Mouse (Mus musculus) gastrocnemius, adult 2 months (tissue): ENCODE data around the gene Rnf214. TPM values are rescaled to one million over a fixed set of nuclear protein-coding genes. Genes with fewer than 3 reads are reported as not detected.

Experiments
- DNase-seq: peaks from one replicate; pipeline ENCODE4 v3.0.0; 2022
- H3K27ac ChIP-seq: fragments of 200-600 bp; 2 replicates; pipeline ENCODE4 v1.8.1; 2022; ENCODE audit warnings: mild to moderate bottlenecking
- H3K4me3 ChIP-seq: fragments of 200-600 bp; 2 replicates; pipeline ENCODE4 v1.8.1; 2022; ENCODE audit warnings: mild to moderate bottlenecking, moderate library complexity
- CTCF ChIP-seq: fragments of 200-600 bp; IDR thresholded peaks from 2 replicates; pipeline ENCODE4 v1.8.1; 2022; ENCODE audit warnings: antibody characterized with exemption, mild to moderate bottlenecking, moderate library complexity
- intact Hi-C: fragments of 180-260 bp; cut with DNase I; formaldehyde crosslinking; loops from one replicate; pipeline ENCODE4 v1.15.1; 2025
- total RNA-seq, 2 experiments: library from RNA; stranded (reverse); gene quantifications; 2 replicates each; pipeline ENCODE4 v1.2.3; 2021

The Rnf214 gene
- total RNA-seq, 2 experiments from 2014 or later, result 25.3 to 31.0 TPM

DNA sequence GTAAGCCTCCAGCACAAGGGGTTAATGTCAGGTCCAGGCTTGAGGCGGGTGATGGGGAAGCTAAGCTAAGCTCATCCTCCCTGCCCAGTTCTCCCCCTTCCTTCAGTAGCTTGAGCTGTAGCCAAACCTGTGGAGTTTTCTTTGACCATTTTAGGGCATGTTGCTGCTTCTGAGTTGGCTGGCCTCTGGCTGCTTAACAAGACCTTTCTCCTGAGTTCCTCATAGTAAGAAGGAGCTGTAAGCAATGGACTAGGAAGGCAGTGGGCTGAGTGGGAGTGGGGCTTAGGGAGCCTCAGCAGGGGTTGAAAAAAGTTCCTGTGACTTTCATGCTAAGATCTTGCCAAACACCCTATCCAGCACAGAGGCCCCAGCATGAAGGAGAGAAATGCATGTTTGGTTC lies 13.2 kb upstream of the Rnf214 start:
- intact Hi-C loops, result no loop called here
- H3K4me3 ChIP-seq, result no peak overlapping the region
- H3K27ac ChIP-seq, result peak overlapping the region; percentile 72
- TF ChIP-seq CTCF, result no peak
- no peak for DNase-seq

DNA sequence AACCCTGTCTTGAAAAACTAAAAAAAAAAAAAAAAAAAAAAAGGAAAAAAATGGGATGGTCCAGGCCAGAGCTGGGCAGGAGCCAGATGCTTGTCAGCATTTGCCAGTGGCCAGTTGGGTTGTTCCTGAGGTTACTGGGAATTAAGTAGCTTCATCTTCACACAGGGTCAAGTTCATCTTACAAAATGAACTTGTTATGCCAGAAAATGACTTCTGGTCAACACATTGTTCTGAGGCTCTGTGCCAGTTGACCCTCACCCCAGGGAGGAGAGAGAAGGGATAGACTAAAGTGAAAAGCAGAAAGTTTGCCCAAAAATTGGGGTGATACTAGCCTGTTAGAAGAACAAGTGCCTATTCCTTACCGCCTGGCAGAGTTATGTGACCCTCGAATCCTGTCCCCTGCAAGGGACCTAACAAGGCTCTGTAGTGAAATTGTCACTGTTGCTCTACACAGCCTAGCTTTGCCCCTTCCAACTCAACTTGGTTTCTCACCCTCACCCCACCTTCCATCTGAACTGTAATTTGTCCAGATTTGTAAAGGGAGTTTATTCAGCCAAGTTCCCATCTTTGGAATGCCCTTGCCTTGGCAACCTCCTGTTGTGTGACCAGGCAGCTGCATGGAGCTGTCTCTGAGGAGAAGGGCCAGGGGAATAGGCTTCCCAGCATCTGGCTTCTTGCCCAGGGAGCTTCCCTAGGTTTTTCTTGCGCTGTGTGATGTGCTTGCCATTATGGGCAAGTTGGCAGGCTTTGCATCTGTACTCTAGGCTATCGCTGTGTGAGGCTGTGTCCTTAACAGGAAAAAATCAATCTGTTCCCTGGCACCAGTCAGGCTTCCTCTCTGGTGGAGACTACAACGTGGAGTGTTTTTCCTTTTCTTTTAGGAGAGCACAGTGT lies 10.6 kb upstream of the Rnf214 start:
- Histone ChIP-seq H3K4me3 (0 out of 2 replicates have a peak overlapping the region, but pooled peaks have one; percentile 13), H3K27ac (peak overlapping the region; percentile 72)
- TF ChIP-seq CTCF, result no peak
- intact Hi-C loops, result no loop called here
- peak; percentile 71 for DNase-seq

DNA sequence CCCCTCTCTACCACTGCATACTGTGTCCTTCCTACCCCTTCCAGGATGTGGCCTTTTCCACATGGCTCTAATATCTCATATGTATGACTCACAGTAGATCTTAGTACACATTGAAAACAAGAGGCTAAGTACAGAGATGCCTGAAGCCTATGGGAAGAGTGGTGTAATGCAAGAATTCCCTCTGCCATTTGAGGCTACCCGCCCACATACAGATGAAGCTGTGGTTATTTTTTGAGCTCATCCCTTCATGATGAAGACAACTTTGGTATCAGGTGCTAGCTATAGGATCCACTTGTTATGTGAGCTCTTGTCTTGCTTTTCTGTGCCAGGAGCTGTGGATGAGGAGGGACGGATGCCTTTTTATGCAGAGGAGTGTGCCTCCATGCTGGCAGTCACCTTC lies 8.9 kb upstream of the Rnf214 start:
- no peak overlapping the region for H3K4me3 ChIP-seq
- no peak overlapping the region; the same call in 1 of the 2 replicates for H3K27ac ChIP-seq
- intact Hi-C loops, result no loop called here
- no peak for TF ChIP-seq CTCF
- DNase-seq, result no peak

- H3K27ac ChIP-seq, result no peak overlapping the region
- TF ChIP-seq CTCF, result peak; percentile 86
- no peak overlapping the region for H3K4me3 ChIP-seq
- intact Hi-C loops, result loop anchor here (2.0 to 5.0 kb wide), 2 partner anchors 25 to 41 kb away; partner anchors contain the start of gene Tagln
- DNase-seq, result peak; percentile 73
These were observed 5.0 kb upstream of the Rnf214 start for GRCm38 (mm10) chr9:45911673-45912072.

DNA sequence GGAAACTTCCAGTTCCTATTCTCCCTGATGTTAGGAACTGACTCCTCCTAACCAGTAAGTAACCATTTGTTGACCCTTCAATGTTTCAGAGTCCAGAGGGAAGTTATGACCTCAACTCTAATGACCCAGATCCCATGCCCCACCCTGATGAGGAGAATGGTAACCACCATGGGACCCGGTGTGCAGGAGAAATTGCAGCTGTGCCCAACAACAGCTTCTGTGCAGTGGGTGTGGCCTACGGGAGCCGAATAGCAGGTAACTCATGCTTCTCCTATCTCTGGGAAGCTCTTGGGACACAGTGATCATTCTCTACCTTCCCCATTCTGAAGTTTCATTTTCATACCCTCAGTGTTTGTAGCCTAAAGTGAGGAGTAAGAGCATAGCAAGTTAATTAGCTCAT lies 4.3 kb upstream of the Rnf214 start:
- Histone ChIP-seq H3K4me3 (no peak overlapping the region), H3K27ac (no peak overlapping the region)
- no peak for DNase-seq
- TF ChIP-seq CTCF, result no peak
- intact Hi-C loops, result loop anchor here (5.0 kb wide), 1 partner anchor 41 kb away; no protein-coding TSS in a partner anchor

- peak overlapping the region; percentile 99 for H3K4me3 ChIP-seq
- intact Hi-C loops, result no loop called here
- H3K27ac ChIP-seq, result peak overlapping the region; percentile 99
- TF ChIP-seq CTCF, result no peak
- DNase-seq, result no peak
These were observed 342 bp upstream of the Rnf214 start for GRCm38 (mm10) chr9:45907078-45907428.

DNA sequence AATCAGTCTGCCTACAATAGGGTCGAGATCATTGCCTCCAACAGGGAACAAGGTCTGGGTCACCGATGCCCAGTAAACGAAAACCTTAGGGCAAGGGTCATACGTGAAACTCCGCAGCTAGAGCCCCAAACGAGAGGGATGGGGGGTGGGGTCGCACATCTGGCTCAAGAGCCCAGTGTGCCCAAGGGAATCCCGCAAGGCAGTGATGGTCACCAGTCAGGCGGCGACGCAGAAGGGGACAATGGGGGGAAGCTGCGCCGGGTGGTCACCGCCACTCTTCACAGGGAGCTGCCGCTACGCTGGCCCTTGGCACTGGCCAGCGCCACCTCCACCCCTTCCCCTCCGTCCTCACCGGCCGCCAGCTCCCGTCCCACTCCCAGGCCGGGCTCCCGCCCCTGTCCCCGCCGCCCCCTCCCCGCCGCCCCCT lies 887 bp downstream of the Rnf214 start:
- TF ChIP-seq CTCF, result no peak
- Histone ChIP-seq H3K27ac (peak overlapping the region; percentile 99), H3K4me3 (peak overlapping the region; percentile 99)
- no peak for DNase-seq
- intact Hi-C loops, result no loop called here

- Histone ChIP-seq H3K27ac (peak overlapping the region; percentile 99), H3K4me3 (peak overlapping the region; percentile 99)
- intact Hi-C loops, result no loop called here
- TF ChIP-seq CTCF, result no peak
- no peak for DNase-seq
These were observed 1.5 kb downstream of the Rnf214 start for GRCm38 (mm10) chr9:45905196-45905595.

- Histone ChIP-seq H3K4me3 (no peak overlapping the region), H3K27ac (no peak overlapping the region)
- no peak for DNase-seq
- intact Hi-C loops, result no loop called here
- TF ChIP-seq CTCF, result no peak
These were observed 13.0 kb downstream of the Rnf214 start for GRCm38 (mm10) chr9:45893681-45894080.

- no peak overlapping the region for H3K27ac ChIP-seq
- peak; percentile 46 for DNase-seq
- no peak overlapping the region for H3K4me3 ChIP-seq
- peak; percentile 54 for TF ChIP-seq CTCF
- intact Hi-C loops, result loop anchor here (5.0 kb wide), 2 partner anchors 41 to 291 kb away; partner anchors contain the start of gene Bace1
These were observed 28.8 kb downstream of the Rnf214 start for GRCm38 (mm10) chr9:45877928-45878327.

- no peak for TF ChIP-seq CTCF
- intact Hi-C loops, result no loop called here
These were observed 36.4 kb downstream of the Rnf214 start for GRCm38 (mm10) chr9:45870265-45870664.

DNA sequence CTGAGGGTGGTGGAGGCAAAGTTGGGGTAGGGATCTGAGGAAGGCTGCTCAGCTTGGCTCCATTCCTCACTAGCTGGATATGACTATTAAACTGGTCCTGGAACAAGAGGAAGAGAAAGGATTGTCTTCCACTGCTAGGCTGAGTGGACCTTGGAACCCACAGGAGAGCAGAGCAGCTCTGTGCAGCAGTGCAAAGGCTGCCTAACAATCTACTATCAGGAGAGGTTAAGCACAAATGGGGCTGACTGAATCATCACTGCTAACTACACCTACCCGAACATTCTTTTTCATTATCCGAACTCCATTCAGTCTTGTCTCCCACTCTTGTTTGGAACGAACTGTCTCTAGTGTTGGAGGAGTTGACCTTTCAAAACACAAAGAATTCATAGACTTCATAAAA lies 37.5 kb downstream of the Rnf214 start:
- H3K27ac ChIP-seq, result no peak overlapping the region
- intact Hi-C loops, result no loop called here
- H3K4me3 ChIP-seq, result no peak overlapping the region
- TF ChIP-seq CTCF, result no peak
- no peak for DNase-seq

More at GRCm38 (mm10) chr9:45870265-45870664, 36.4 kb downstream of the Rnf214 start:
- Histone ChIP-seq H3K27ac (no peak overlapping the region), H3K4me3 (no peak overlapping the region)
- no peak for DNase-seq

- intact Hi-C loops, result no loop called here
These were observed 44.9 kb downstream of the Rnf214 start for GRCm38 (mm10) chr9:45861813-45862212.

More at GRCm38 (mm10) chr9:45861813-45862212, 44.9 kb downstream of the Rnf214 start:
- peak; percentile 61 for DNase-seq
- no peak for TF ChIP-seq CTCF
- H3K4me3 ChIP-seq, result no peak overlapping the region
- H3K27ac ChIP-seq, result peak overlapping the region; percentile 6; the same call in 1 of the 2 replicates
